Mouse (Mus musculus) ovary, adult 18-20 months (tissue): ENCODE data around the gene Smg6.

Source experiments
- DNase-seq: peaks from one replicate; pipeline ENCODE4 v3.0.0; 2022; ENCODE audit warnings: low spot score, mixed read lengths

Smg6 gene

GRCm38 (mm10) chr11:74929111-74929510, 3.5 kb downstream of the Smg6 start:
- no peak for DNase-seq

DNA sequence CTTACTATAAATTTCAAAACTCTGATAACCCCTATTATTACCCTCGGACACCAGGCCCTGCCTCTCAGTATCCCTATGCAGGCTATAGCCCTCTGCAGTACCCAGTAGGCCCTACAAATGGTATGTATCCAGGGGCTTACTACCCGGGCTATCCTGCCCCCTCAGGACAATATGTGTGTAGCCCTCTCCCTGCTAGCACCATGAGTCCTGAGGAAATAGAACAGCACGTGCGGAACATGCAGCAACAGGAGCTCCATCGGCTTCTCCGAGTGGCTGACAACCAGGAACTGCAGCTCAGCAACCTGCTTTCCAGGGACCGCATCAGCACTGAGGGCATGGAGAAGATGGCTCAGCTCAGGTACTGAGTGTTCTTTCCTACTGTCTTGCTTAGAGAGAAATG, 4.8 kb downstream of the Smg6 start:
- no peak for DNase-seq

GRCm38 (mm10) chr11:74946348-74946747, 20.7 kb downstream of the Smg6 start:
- no peak for DNase-seq

GRCm38 (mm10) chr11:74954901-74955300, 29.3 kb downstream of the Smg6 start:
- no peak for DNase-seq

DNA sequence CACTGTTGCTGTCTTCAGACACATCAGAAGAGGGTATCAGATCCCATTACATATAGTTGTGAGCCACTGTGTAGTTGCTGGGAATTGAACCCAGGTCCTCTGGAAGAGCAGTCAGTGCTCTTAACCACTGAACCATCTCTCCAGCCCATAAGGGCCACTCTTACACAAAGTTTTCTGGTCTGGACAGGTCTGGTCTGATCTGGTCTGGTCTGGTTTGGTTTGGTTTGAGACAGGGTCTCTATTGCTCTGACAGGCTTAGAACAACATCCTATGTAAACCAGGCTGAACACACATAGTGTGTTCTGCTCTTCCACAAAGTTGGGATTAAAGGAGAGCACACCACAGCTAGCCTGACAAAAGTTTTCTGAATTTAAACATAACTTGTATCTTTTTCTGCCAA, 30.4 kb downstream of the Smg6 start:
- no peak for DNase-seq

- DNase-seq = no peak
Observed at GRCm38 (mm10) chr11:74957600-74957999, 32.0 kb downstream of the Smg6 start.

DNA sequence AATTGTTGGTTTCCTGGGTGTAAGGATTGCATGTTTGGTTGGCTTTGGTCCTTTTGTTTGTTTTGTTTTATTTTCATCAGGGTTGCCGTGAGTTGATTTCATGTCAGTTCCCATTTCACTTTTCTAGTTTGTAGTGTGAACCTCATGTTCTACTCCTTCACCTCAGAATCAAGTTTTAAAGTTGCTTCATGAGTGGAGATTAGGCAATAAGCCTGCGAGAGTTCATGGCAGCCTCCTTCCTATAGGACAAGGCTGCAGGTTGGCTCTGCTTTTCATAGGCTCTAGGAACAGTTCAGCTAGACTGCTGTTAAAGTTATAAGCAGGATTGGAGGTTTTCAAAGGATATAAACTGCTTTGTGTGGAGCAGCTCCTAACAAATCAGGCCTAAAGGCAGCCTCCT, 33.9 kb downstream of the Smg6 start:
- DNase-seq = no peak

DNA sequence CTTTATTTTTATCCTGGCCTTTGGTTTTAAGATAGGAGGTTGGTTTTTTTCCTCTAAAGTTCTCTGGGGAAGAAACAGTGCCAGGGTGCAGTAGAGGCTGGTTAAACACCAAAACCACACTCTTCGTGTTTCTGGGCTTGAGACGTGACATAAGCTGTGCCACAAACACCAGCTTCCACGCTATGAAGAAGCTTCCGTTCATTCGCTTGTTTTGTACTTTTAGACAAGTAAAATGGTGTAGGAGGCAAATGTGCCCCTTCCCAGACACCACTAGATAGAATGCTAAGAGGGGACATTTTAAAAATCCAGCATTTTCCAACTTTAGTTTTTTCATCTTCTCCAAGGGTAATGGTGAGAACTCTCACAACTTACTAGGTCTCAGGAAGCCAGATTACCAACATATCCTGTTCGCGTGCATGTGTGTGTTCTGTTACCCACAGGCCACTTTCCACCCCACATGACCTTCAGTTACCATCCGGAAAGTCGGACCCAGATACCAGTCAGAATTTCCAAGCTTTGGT, 34.5 kb downstream of the Smg6 start:
- no peak for DNase-seq

- no peak for DNase-seq
Observed at GRCm38 (mm10) chr11:74961953-74962352, 36.3 kb downstream of the Smg6 start.

DNA sequence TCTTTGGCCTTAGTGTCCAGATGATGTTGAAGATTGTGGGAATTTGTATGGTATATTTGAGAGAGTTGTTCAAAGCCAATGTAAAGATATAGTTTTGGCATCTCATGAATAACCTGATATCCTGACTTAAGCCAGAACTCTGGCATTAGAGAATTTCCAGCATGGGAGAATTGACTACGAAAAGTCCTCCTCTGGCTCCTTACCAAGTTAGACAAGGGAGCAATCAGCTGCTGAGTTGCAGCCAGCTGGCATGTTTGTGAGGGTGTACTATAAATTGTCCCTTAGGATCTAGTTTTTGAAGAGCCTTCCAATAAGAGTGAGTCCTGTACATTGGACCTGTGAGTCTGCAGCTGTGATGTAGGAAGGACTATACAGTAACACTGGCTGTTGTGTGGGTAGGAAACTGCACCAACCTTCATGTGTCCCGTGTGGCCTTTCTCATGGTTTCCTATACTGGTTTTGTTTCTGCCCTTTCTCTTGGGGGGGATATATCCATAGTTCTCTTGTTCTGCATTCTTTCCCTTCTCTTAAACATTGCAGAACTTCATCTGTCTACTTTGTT, 37.3 kb downstream of the Smg6 start:
- no peak for DNase-seq

DNA sequence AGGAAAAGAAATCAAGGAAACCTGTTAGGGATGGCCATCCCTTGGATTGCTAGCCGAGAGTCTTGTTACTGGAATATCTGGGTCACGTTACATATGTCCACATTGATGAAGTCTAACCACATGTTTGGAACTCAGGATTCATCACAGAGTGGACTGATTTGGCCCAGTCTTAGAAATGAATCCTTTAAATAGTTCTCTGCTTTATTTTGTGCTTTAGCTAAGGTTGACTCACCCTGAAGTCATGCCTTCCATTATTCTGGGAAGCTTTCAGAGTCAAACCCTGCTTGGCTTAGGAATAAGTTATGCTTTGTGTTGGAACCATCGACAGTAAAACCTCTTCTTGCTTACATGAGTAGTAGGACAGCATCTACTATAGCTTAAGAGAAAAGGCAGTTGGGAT, 39.9 kb downstream of the Smg6 start:
- DNase-seq = no peak

DNA sequence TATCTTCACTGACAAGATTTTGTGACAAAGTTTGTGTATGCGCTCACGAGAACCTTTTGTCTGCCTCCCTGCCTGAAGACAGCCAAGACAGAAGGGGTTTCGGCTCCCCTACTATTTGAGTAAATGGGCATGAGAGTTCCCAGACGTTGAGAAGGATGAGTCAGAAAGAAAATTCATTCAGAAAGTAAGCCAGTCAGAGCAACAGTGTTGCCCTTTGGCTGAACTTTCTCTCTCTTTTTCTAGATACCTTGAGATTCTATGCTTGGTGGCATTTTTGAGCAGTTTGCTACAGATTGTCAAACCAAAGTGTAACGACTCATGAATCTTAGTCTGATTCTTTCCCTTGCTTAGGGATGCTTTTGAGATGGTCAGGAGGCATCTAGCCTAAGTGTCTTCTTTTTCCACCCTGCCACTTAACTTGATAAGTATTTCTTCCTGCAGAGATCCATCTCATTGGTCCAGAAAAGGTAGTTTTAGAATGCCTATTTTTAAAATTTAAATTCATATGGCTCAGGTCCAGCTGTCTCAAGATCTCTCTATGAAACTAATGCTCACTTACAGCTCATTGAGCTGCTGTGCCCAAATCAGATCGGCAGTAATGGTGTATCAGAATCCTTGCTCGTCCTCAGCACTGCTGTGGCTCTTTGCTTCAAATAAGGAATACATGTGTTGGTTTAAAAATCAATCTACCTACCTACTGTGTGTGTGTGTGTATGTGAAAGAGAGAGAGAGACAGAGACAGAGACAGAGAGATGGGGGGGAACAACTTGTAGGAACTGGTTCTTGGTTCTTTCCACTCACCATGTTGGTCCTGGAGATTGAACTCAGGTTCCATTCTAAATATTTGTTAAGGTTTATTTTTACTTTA, 47.9 kb downstream of the Smg6 start:
- DNase-seq = no peak

GRCm38 (mm10) chr11:74974615-74975014, 49.0 kb downstream of the Smg6 start:
- DNase-seq = no peak

GRCm38 (mm10) chr11:74976835-74977687, 51.4 kb downstream of the Smg6 start:
- no peak for DNase-seq

- DNase-seq = peak; percentile 62
Observed at GRCm38 (mm10) chr11:74981464-74981863, 55.8 kb downstream of the Smg6 start.

- no peak for DNase-seq
Observed at GRCm38 (mm10) chr11:74982241-74982640, 56.6 kb downstream of the Smg6 start.

GRCm38 (mm10) chr11:74988162-74988561, 62.5 kb downstream of the Smg6 start:
- no peak for DNase-seq

- DNase-seq = peak; percentile 68
Observed at GRCm38 (mm10) chr11:74989047-74989446, 63.4 kb downstream of the Smg6 start.

GRCm38 (mm10) chr11:74990501-74990900, 64.9 kb downstream of the Smg6 start:
- DNase-seq = no peak

- no peak for DNase-seq
Observed at GRCm38 (mm10) chr11:74991290-74991689, 65.7 kb downstream of the Smg6 start.

DNA sequence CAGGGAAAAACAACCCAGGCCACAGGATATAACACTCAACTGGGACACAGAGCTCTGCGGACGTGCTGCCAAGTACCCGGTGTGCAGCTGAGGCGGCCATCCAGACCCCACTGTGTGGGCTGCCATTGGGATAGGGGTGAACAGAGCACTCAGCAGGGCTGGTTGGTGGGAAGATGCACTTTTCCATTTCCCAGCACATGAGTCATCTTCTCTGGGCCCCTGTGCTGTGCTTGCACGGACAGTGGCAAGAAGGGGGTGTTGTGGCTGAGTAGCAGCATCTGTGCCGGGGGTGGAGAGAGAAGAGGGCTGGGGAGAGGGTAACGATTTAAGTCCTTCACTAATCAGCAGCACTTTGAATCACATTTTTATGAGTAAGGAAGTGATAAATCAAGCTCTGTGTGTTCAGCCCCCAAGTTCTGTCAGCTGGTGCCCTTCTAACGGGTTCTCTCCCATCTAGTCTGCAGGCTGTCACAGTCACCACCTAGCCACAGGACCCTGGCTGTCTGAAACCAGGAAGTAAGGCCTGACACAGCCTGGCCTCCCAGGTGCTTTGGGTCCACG, 66.9 kb downstream of the Smg6 start:
- DNase-seq = no peak

DNA sequence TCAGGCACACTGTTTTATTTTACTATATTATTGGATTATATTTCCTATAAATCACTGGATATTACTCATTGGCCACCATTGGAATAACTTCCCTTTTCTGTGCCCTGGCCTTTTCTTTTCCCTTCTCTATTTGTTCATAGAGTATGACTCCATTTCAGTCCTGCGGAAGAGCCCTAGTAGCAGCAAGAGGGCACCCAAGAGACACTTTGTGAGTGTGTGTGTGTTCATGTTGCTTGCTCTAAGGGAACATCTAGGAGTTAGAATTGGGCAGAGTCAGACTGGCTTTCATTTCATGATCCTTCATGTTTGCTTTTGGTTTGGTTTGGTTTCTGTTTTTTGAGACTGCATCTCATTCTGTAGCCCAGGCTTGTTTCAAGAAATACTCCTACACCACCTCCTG, 68.5 kb downstream of the Smg6 start:
- no peak for DNase-seq
